Mouse (Mus musculus) megakaryocyte-erythroid progenitor cell, adult 5-6 weeks (primary cell): ENCODE measurements at regions not wholly inside any gene's neighbourhood (a gene's known extent, or its start where the extent isn't known, plus 50 kb on each side); places are given as distances from the start of the nearest gene placed in this dataset.

Source experiments
- ATAC-seq: replicated peaks from 2 replicates; pipeline ENCODE4 v1.8.0; 2016; ENCODE audit warnings: mild to moderate bottlenecking, inconsistent platforms; ENCODE audit not compliant: severe bottlenecking, poor library complexity, low FRiP score, low TSS enrichment

DNA sequence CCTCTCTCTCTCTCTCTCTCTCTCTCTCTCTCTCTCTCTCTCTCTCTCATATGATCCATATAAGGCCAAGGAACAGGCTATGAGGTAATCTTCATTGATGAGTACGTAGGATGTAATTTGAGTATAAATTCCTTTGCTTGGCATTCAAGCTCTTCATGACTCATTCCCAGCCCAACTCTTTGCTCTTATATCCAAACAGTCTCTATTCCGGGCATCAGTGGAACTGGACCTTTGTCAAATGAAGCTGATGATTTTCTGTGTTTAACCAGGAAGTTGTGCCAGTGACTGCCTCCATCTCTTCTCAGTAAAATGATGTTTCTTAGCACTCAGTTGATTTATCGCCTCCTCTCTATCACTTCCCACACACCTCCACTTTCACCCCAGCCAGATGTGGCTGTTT lies 132.4 kb upstream of the Nmur2 start:
- ATAC-seq = no peak

DNA sequence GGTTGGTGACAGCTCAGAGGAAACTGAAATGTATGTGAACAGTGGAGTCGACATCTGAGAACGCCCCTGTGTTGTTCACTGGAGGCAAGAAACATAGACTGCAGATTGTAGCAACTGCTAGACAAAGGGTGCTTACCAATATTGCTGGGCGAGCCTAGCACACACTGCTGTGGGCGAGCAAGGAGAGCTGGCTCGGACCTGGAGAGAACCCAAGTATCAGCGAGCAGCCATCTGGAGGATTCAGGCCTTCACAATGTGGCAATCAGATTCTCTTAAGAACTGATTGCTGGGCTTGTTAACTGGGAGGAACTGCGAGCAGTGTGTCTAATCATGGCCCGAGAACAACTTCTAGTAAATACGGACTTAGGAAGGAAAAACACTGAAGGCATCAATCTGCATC lies 128.8 kb upstream of the Nmur2 start:
- ATAC-seq = no peak

DNA sequence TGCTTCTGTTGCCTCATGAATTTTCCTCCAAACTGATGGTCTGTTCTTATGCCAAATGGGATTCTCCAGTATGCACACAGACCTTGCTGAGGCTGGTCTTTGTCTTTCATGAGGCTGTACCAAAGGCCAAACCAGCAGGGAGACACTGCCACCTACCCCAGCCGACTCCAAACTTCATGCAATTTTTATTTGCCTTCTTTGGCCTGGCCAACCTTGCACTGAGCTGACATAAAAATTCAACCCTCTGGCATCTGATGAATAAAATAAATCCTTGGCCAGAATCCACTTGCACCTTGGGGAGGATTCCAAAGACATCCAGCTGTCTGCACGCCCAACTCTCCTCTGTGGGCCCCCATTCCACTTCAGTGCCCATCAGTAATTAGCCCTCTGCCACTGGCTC lies 126.0 kb upstream of the Nmur2 start:
- no peak for ATAC-seq

GRCm38 (mm10) chr11:56165759-56166158 lies 124.9 kb upstream of the Nmur2 start:
- ATAC-seq = no peak

DNA sequence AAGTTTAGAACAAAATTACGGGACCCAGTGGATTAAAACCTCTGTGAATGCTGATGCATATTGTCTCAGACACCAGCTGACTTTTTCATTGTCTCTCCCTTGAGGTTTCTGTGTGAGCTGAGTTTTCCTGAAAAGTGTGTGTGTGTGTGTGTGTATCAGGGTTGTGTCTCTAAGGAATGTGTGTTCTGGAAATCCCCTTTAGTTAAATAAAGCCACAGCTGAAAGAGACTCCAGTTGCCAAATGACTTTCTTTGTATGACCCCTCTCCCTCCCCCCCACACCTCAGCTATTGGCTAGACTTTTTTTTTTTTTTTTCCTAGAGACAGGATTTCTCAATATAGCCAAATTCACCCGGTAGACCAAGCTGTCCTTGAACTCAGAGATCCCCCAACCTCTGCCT lies 119.5 kb upstream of the Nmur2 start:
- ATAC-seq = no peak

DNA sequence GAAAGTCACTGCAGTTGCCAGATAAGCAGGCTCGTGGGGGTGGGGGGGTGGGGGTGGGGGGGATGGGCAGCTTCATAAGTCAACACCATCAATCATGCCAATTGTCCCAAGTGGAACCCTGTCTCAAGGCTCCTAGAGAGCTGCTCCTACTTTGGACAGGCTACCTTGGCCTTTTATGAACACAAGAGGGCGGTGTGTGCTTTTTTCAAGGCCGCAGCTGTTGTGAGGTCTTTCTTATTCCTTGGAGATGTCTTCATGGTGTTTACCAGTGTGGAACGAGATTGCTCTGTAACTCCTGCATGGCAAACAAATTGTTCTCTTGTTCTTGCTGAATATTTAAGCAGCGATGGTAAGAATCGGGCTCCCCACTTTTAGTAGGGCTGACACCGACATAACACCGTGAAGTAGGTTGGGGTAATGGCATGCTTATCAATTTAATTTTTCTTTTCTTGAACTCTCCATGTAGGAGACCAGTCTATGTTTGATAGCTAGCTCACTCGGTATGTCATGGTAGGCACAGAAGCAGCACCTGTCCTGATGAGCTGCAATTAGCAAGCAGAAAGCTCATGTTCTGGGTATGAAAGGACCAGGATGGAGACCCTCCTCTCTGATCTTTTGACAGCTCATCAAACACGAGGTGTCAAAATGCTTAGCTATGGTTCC lies 118.7 kb upstream of the Nmur2 start:
- ATAC-seq = no peak

DNA sequence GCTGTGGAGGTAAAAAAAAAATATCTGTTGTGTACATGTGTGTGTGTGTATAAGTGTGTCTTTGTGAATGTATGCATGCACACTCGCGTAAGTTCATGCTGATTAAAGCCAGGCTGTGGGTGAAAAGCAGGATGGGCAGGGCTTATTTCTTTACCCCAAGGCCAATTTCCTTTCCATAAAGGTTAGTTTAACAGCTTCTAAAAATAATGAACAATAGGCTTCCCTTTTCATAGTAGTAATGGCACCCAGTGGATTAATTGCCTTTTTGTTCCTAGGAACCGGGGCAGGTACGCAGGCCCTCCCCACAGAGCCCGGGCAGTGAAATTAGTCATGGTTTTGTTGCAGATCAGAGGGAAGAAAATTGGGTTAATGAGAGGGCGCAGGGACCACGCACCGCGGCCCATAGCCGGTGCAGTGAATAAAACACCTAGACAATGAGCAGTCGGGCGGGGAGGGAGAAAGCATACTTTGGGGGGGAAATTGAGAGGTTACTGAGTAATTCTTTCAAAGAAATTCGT lies 110.1 kb upstream of the Nmur2 start:
- ATAC-seq = no peak

GRCm38 (mm10) chr11:56149752-56150151 lies 108.9 kb upstream of the Nmur2 start:
- no peak for ATAC-seq

DNA sequence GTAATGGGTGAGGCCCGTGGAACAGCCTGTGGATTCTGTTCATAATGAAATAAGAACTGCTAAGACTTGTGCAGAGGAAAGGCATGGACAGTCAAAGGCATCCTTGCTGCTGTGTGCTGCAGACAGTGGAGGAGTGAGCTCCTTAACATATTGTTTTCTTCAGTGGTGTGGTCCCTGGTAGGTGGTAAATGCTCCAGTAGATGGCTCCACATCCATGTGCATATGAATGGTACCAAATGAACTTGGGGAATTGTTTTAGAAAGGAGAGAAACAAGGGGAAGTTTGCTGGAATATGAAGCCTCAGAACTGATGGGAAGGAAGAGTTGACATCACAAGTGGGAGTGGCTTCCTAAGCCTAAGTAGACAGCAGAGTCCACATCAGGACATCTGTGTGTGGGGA lies 108.1 kb upstream of the Nmur2 start:
- ATAC-seq = no peak

GRCm38 (mm10) chr11:56146708-56147107 lies 105.9 kb upstream of the Nmur2 start:
- ATAC-seq = no peak

DNA sequence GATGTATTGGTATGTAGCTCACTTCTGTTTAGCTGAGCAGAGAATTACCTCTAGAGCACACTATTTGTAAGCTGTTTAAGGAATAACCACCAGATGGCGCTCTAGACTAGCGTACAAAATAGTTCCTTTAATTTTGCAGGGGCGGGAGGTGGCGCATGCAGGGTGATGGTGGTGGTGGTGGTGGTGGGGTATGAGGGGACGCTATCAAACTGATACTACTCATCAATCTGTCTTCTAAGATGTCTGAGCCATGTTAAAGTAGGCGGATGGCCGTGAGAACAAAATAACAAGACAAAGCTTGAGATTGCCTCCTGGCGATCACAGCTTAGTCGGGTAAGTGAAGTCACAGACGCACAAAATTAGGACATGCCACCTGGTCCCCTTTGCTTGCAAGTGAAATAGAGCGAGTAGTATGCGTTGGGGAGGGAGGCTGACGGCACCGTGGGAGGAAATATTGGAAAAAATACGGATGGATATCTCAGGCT lies 90.6 kb upstream of the Nmur2 start:
- 0 out of 2 replicates have a peak, but pooled peaks have one; percentile 52 for ATAC-seq

GRCm38 (mm10) chr11:56116553-56117232 lies 75.9 kb upstream of the Nmur2 start:
- no peak for ATAC-seq

DNA sequence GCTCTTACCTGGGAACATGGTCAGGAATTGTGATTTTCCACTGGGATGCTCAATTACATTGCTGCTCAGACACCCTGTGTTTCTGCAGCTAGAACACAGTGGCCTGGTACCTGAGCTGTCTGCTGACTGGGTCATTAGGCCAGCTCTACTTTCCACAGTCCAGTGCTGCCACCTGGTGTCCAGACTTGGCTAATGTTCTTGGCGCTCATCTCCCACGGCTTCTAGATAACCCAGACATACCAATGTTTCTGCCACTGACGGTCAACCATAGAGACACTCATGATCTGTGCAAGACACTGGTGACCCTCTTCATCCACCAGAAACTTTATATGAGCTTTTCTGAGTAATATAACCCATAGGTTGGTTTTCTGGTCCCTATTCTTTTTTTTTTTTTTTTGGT lies 67.1 kb upstream of the Nmur2 start:
- ATAC-seq = peak; percentile 87

GRCm38 (mm10) chr11:56105632-56106031 lies 64.8 kb upstream of the Nmur2 start:
- no peak for ATAC-seq

GRCm38 (mm10) chr11:56092891-56093290 lies 52.1 kb upstream of the Nmur2 start:
- no peak for ATAC-seq
